Mouse (Mus musculus): ENCODE data around the gene Gpm6b. TPM values are rescaled to one million over a fixed set of nuclear protein-coding genes. Genes with fewer than 3 reads are reported as not detected.

Gpm6b gene
- polyA plus RNA-seq, 1 experiment = 20.2 TPM

DNA sequence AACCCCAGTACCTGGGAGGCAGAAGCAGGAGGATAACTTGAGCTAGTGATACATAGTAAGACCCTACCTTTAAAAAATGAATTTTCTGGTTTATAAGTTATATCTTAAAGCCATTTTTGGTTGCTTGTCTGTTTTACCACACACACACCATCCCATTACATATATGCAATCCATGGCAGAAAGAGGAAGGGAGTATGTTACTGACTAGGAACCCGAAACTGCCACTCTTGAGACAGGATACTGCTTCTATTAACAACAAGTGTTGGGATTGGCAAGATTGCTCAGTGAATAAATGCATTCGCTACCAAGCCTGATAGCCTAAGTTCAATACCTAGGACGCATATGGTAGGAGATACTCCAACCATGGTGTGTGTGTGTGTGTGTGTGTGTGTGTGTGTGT lies 117.6 kb downstream of the Gpm6b start:
- no peak for DNase-seq (ENCODE audit: low spot score)

DNA sequence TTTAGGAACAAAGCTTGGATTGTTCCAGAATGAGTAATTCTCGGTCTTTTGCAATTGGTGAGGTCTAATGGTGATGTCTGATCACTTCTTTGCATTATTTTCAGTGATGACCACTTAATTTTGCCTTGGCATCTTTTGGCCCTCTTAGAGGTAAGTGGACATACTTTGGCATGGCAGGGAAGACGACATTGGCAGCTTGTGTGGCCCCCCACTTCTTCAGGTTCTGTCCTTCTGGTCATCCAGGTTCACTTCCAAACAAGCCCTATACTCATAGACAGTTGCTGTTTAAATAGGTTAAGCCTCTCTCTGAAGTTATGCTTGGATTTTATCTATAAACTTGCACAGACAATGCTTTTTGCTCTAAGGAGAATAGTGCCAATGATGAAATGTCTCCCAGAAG lies 120.2 kb downstream of the Gpm6b start:
- no peak for DNase-seq (ENCODE audit: low spot score)

- DNase-seq (ENCODE audit: low spot score) = no peak
These were observed 121.3 kb downstream of the Gpm6b start for GRCm38 (mm10) chrX:166359927-166360440.

DNA sequence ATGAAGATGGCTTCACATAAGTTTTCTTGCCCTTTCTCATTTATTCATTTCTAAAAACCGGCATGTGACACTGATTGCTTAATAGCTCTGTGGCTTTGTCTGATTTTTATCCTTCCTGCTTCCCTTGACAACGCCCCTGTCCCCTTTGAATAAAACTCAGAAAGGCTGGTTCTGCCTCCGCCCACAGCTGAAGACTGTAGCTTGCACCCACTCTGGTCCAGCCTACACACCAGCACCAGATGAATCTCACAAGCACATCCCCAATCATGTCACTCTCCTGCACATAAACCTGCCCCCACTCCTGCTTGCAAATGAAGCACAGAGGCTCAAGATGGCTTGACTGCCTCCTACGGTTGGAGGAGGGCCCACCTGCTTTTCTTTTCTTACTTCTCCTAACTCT lies 121.7 kb downstream of the Gpm6b start:
- no peak for DNase-seq (ENCODE audit: low spot score)

GRCm38 (mm10) chrX:166365458-166366213 lies 126.9 kb downstream of the Gpm6b start:
- DNase-seq (ENCODE audit: low spot score) = no peak

DNA sequence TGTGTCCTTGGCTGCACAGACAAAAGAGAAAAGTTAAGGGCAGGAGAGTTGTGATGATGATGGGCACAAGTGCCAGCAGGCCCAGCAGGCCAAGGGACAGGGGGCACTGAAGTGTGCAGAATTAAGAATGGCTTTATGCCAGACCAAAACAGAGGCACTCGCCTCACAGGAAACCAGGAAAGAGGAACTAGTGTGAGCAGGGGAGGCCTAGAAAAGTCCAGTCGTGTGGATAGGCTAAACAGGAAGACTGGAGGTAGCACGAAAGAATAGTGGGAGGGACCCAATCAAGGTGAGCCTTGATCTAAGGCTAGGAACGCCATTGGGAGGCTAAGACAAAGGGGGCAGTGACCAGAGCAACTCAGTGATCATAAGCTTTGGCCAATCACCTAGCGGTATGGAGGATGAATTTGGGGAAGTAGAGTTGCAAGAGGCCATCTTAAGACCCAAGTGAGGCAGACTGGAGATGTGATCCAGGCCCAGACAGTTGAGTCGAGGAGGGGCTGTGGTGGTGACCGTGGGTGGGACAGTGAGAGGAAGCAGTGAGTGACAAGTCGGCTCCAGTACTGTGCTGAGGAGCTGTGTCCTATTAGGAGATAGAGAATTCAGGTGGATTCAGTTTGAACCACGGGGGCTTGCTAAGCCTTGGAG lies 138.1 kb downstream of the Gpm6b start:
- DNase-seq (ENCODE audit: low spot score) = no peak

GRCm38 (mm10) chrX:166378652-166379051 lies 139.9 kb downstream of the Gpm6b start:
- no peak for DNase-seq (ENCODE audit: low spot score)

GRCm38 (mm10) chrX:166383606-166384005 lies 144.9 kb downstream of the Gpm6b start:
- no peak for DNase-seq (ENCODE audit: low spot score)

DNA sequence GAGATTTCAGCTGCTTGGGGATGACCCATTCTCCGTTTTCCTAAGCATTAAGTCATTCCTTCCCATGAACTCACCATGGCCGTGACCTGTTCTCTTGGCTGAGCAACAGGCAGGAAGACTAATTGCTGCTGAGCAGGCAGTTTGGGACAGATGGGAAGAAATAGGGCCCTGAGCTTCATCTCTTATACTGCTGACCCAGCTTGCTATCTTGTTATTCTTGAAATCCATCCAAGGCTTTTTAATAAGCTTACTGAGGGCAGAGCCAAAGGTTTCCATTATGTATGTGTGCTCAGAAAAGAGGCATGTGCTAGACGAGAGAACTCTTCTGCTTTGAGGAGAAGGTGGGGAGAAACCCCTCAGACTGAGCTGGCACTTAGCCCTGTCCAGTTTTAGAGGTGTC lies 146.2 kb downstream of the Gpm6b start:
- DNase-seq (ENCODE audit: low spot score) = no peak

- DNase-seq (ENCODE audit: low spot score) = no peak
These were observed 147.9 kb downstream of the Gpm6b start for GRCm38 (mm10) chrX:166386656-166387055.

DNA sequence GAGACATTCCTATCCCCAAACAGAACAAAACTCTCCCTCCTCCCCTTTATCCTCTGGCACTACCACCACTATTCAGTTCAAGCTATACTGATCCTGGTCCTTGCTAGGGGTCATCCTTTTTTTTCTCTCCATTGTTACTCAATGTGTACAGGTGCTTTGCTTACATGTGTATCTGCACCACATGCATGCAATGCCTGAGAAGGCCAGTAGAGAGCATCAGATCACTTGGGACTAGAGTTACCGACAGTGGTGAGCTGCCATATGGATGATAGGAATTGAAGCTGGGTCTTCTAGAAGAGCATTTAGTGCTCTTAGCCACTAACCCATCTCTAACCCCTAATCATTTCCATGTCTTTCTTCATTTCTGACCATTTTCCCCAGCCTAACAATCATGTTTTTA lies 155.0 kb downstream of the Gpm6b start:
- no peak for DNase-seq (ENCODE audit: low spot score)

DNA sequence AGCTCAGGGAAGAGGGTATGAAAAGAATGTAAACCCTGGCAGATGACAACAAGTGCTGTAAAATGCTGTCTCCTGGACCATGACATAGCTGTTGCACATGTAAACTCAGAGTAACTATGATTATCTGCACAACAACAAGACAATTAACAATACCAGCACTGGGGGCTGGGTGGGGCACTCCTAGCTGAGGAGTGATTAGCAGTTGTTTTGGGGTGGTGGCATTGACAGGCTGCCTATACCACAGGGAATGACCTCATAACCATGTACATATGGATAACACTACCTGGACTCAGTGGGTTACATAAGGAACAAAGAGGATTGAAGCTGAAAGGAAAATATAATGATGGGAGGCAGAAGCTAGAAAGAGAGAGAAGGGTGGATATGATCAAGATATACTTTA lies 169.2 kb downstream of the Gpm6b start:
- DNase-seq (ENCODE audit: low spot score) = no peak

- no peak for DNase-seq (ENCODE audit: low spot score)
These were observed 177.5 kb downstream of the Gpm6b start for GRCm38 (mm10) chrX:166416196-166416595.

GRCm38 (mm10) chrX:166434812-166435211 lies 196.1 kb downstream of the Gpm6b start:
- no peak for DNase-seq (ENCODE audit: low spot score)

Other genes with a start within 250 kb of the Gpm6b start
- 8.8 and 9.1 TPM in 2 replicates for gene Gemin8, start 68.5 kb upstream of the Gpm6b start, polyA plus RNA-seq (2012; rRNA removed)
- 16.4 and 18.1 TPM in 2 replicates for gene Trappc2, start 201.7 kb downstream of the Gpm6b start, polyA plus RNA-seq (2012; rRNA removed)
- 5.0 and 5.1 TPM in 2 replicates for gene Ofd1, start 201.8 kb downstream of the Gpm6b start, polyA plus RNA-seq (2012; rRNA removed)
- gene Rab9, start 241.0 kb downstream of the Gpm6b start, polyA plus RNA-seq (2012; rRNA removed) = 38.6 and 41.5 TPM in 2 replicates